Mouse (Mus musculus): Measurements from ENCODE around the gene Dgkh. TPM values are rescaled to one million over a fixed set of nuclear protein-coding genes. Genes with fewer than 3 reads are reported as not detected.

Gene Dgkh
- polyA plus RNA-seq, 1 experiment from 2014 or later: 2.6 TPM

GRCm38 (mm10) chr14:78533701-78534100 is 198.9 kb downstream of the Dgkh start:
- ATAC-seq: no peak
- Histone ChIP-seq H3K27ac (ENCODE audit: low read depth, low read length) (no peak overlapping the region), H3K36me3 (ENCODE audit: control insufficient read depth, insufficient read depth, low read length) (no peaks in the 10 kb centered on the region), H3K4me2 (ENCODE audit: low read length) (no peak overlapping the region), H3K4me3 (ENCODE audit: low read length) (no peak overlapping the region), H3K9ac (ENCODE audit: low read depth, low read length) (no peak overlapping the region), H3K9me3 (ENCODE audit: control insufficient read depth, low read length) (no peaks in the 10 kb centered on the region), H3K27me3 (replicated peaks; ENCODE audit: control insufficient read depth, insufficient read depth, low read length) (no peaks in the 10 kb centered on the region), H3K4me1 (ENCODE audit: control insufficient read depth, insufficient read depth, low read depth, low read length) (peaks cover 24% of the 10 kb centered on the region)
- 93% methylated on average over 3 of the region's 3 CpGs for WGBS

DNA sequence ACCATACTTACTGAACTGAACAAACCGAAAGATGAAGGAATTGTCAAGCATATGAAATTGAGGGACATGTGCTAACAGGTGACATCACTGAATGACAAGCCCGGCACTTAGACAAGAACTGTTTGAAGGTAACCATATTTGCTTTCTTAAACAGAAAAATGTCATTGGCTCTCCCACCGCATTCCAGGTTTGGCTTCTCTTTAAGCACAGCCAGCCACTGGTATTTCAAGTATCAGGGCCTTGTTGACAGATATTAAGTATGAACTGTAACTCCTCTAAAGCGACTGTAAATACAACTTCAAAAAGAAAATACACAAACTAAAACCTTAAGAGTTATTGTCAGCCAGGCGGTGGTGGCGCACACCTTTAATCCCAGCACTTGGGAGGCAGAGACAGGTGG is 200.2 kb downstream of the Dgkh start:
- Histone ChIP-seq H3K36me3 (ENCODE audit: control insufficient read depth, insufficient read depth, low read length) (no peaks in the 10 kb centered on the region), H3K4me2 (ENCODE audit: low read length) (no peak overlapping the region), H3K4me1 (ENCODE audit: control insufficient read depth, insufficient read depth, low read depth, low read length) (peaks cover 19% of the 10 kb centered on the region), H3K27ac (ENCODE audit: low read depth, low read length) (no peak overlapping the region), H3K9ac (ENCODE audit: low read depth, low read length) (no peak overlapping the region), H3K27me3 (replicated peaks; ENCODE audit: control insufficient read depth, insufficient read depth, low read length) (no peaks in the 10 kb centered on the region), H3K9me3 (ENCODE audit: control insufficient read depth, low read length) (no peaks in the 10 kb centered on the region), H3K4me3 (ENCODE audit: low read length) (no peak overlapping the region)
- 95% methylated on average over 6 of the region's 6 CpGs for WGBS
- ATAC-seq: no peak

GRCm38 (mm10) chr14:78530256-78530655 is 202.3 kb downstream of the Dgkh start:
- Histone ChIP-seq H3K4me3 (ENCODE audit: low read length) (no peak overlapping the region), H3K9ac (ENCODE audit: low read depth, low read length) (no peak overlapping the region), H3K9me3 (ENCODE audit: control insufficient read depth, low read length) (no peaks in the 10 kb centered on the region), H3K27ac (ENCODE audit: low read depth, low read length) (no peak overlapping the region), H3K4me2 (ENCODE audit: low read length) (no peak overlapping the region), H3K4me1 (ENCODE audit: control insufficient read depth, insufficient read depth, low read depth, low read length) (peaks cover 11% of the 10 kb centered on the region), H3K27me3 (replicated peaks; ENCODE audit: control insufficient read depth, insufficient read depth, low read length) (no peaks in the 10 kb centered on the region), H3K36me3 (ENCODE audit: control insufficient read depth, insufficient read depth, low read length) (no peaks in the 10 kb centered on the region)
- no peak for ATAC-seq
- WGBS: 80% methylated on average over 3 of the region's 3 CpGs

- Histone ChIP-seq H3K4me2 (ENCODE audit: low read length) (no peak overlapping the region), H3K4me3 (ENCODE audit: low read length) (no peak overlapping the region), H3K4me1 (ENCODE audit: control insufficient read depth, insufficient read depth, low read depth, low read length) (peaks cover under 1% of the 10 kb centered on the region), H3K9ac (ENCODE audit: low read depth, low read length) (no peak overlapping the region), H3K27ac (ENCODE audit: low read depth, low read length) (no peak overlapping the region), H3K27me3 (replicated peaks; ENCODE audit: control insufficient read depth, insufficient read depth, low read length) (no peaks in the 10 kb centered on the region), H3K9me3 (ENCODE audit: control insufficient read depth, low read length) (no peaks in the 10 kb centered on the region), H3K36me3 (ENCODE audit: control insufficient read depth, insufficient read depth, low read length) (no peaks in the 10 kb centered on the region)
- no peak for ATAC-seq
- 83% methylated on average over 8 of the region's 8 CpGs for WGBS
Observed at GRCm38 (mm10) chr14:78528461-78529425, 203.8 kb downstream of the Dgkh start.

- WGBS: 69% methylated on average over 6 of the region's 6 CpGs
- H3K27ac ChIP-seq (ENCODE audit: low read depth, low read length): no peak overlapping the region
- no peaks in the 10 kb centered on the region for H3K9me3 ChIP-seq (ENCODE audit: control insufficient read depth, low read length)
- H3K27me3 ChIP-seq (replicated peaks; ENCODE audit: control insufficient read depth, insufficient read depth, low read length): no peaks in the 10 kb centered on the region
- H3K4me3 ChIP-seq (ENCODE audit: low read length): no peak overlapping the region
- H3K4me1 ChIP-seq (ENCODE audit: control insufficient read depth, insufficient read depth, low read depth, low read length): no peaks in the 10 kb centered on the region; the same call in none of the 2 replicates
- H3K36me3 ChIP-seq (ENCODE audit: control insufficient read depth, insufficient read depth, low read length): peaks cover under 1% of the 10 kb centered on the region; the same call in 1 of the 2 replicates
- no peak overlapping the region for H3K9ac ChIP-seq (ENCODE audit: low read depth, low read length)
- H3K4me2 ChIP-seq (ENCODE audit: low read length): no peak overlapping the region
- no peak for ATAC-seq
Observed at GRCm38 (mm10) chr14:78526907-78527306, 205.7 kb downstream of the Dgkh start.

DNA sequence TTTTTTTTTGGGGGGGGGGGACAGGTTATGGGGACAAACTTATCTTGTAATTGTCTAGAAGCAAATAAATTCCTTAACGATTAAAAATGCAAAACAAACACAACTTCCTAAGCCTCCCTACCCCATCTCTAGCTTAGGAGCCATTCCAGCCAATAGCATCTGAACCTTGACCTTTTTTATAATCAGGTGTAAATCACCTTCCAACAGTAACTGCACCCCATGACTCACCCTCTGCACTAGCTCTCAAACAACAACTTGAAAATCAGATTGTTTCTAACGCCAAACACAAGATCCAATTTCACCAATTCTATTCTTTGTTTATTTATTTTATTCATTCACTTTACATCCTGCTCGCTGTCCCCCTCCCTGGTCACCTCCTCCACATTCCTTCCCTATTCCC is 206.1 kb downstream of the Dgkh start:
- Histone ChIP-seq H3K27ac (ENCODE audit: low read depth, low read length) (no peak overlapping the region), H3K4me1 (ENCODE audit: control insufficient read depth, insufficient read depth, low read depth, low read length) (no peaks in the 10 kb centered on the region; the same call in 1 of the 2 replicates), H3K4me2 (ENCODE audit: low read length) (no peak overlapping the region), H3K9ac (ENCODE audit: low read depth, low read length) (no peak overlapping the region), H3K4me3 (ENCODE audit: low read length) (no peak overlapping the region), H3K9me3 (ENCODE audit: control insufficient read depth, low read length) (no peaks in the 10 kb centered on the region), H3K27me3 (replicated peaks; ENCODE audit: control insufficient read depth, insufficient read depth, low read length) (no peaks in the 10 kb centered on the region), H3K36me3 (ENCODE audit: control insufficient read depth, insufficient read depth, low read length) (peaks cover 3% of the 10 kb centered on the region)
- no peak for ATAC-seq
- WGBS: 82% methylated on average over 3 of the region's 3 CpGs

DNA sequence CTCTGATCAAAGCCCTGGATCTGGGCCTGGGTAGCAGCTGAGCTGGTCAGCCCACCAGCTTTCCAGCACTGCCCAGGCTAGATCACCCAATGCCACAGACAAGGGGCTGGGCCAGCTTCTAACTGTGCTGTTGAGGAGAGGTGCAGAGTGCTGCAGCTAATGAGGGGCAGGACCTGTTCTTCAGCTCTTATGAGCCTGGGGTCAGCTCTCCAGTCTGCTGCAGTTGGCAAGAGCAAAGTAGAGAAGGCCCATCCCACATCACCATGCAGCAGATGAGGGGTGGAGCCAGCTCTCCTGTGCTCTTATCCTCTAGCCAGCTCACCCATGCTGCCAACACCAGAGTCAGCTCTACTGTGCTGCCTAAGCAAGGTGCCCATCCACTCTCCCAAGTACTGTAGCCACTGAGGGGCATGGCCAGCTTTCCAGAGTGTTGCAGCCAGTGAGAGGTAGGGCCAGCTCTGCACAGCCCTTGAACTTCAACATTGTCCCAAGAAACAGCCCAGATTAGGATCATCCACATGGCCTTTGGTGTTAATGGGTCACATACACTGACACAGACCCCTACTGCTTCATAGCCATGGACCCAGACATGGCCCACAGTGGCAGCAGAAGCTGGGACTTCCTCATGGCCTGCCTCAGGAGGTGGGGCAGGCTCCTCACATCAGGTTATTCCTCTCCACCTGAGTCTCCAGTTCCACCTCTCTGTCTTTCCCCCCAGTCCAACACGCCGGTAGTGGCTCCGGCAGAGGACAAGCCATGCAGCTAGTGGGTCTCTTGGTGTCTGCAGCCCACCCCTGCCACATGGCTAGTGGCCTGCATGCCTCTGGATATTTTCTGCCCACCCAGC is 206.7 kb downstream of the Dgkh start:
- no peak overlapping the region for H3K9ac ChIP-seq (ENCODE audit: low read depth, low read length)
- no peak overlapping the region for H3K4me3 ChIP-seq (ENCODE audit: low read length)
- no peak overlapping the region for H3K4me2 ChIP-seq (ENCODE audit: low read length)
- WGBS: 88% methylated on average over 3 of the region's 3 CpGs
- no peaks in the 10 kb centered on the region for H3K9me3 ChIP-seq (ENCODE audit: control insufficient read depth, low read length)
- no peaks in the 10 kb centered on the region; the same call in 1 of the 2 replicates for H3K4me1 ChIP-seq (ENCODE audit: control insufficient read depth, insufficient read depth, low read depth, low read length)
- no peaks in the 10 kb centered on the region for H3K27me3 ChIP-seq (replicated peaks; ENCODE audit: control insufficient read depth, insufficient read depth, low read length)
- peak; percentile 63 for ATAC-seq
- peaks cover 3% of the 10 kb centered on the region for H3K36me3 ChIP-seq (ENCODE audit: control insufficient read depth, insufficient read depth, low read length)
- H3K27ac ChIP-seq (ENCODE audit: low read depth, low read length): no peak overlapping the region

DNA sequence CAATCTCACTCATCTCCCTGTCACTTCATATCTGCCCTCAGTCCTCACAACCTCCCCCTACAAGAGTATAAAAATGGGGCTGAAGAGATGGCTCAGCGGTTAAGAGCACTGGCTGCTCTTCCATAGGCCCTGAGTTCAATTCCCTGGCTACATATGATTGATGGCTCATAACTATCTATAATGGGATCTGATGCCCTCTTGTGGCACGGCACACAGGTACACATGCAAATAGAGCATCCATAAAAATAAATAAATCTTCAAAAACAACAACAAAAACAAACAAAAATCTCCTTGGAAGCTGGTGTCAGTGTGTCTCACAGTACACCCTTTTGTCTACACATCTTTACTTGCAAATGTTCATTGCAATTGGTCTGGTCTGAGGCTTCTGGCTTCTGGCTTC is 207.5 kb downstream of the Dgkh start:
- no peak overlapping the region for H3K27ac ChIP-seq (ENCODE audit: low read depth, low read length)
- H3K4me2 ChIP-seq (ENCODE audit: low read length): no peak overlapping the region
- H3K9ac ChIP-seq (ENCODE audit: low read depth, low read length): no peak overlapping the region
- H3K4me1 ChIP-seq (ENCODE audit: control insufficient read depth, insufficient read depth, low read depth, low read length): no peaks in the 10 kb centered on the region; the same call in 1 of the 2 replicates
- H3K27me3 ChIP-seq (replicated peaks; ENCODE audit: control insufficient read depth, insufficient read depth, low read length): no peaks in the 10 kb centered on the region
- H3K9me3 ChIP-seq (ENCODE audit: control insufficient read depth, low read length): no peaks in the 10 kb centered on the region
- H3K36me3 ChIP-seq (ENCODE audit: control insufficient read depth, insufficient read depth, low read length): peaks cover 6% of the 10 kb centered on the region
- H3K4me3 ChIP-seq (ENCODE audit: low read length): no peak overlapping the region
- 92% methylated on average over 2 of the region's 2 CpGs for WGBS
- no peak for ATAC-seq

GRCm38 (mm10) chr14:78510713-78511112 is 221.9 kb downstream of the Dgkh start:
- no peak overlapping the region for H3K9ac ChIP-seq (ENCODE audit: low read depth, low read length)
- H3K4me1 ChIP-seq (ENCODE audit: control insufficient read depth, insufficient read depth, low read depth, low read length): no peaks in the 10 kb centered on the region
- no peak overlapping the region for H3K4me2 ChIP-seq (ENCODE audit: low read length)
- no peak overlapping the region for H3K27ac ChIP-seq (ENCODE audit: low read depth, low read length)
- no peaks in the 10 kb centered on the region for H3K9me3 ChIP-seq (ENCODE audit: control insufficient read depth, low read length)
- 0 out of 2 replicates have a peak, but pooled peaks have one; percentile 65 for ATAC-seq
- no peak overlapping the region for H3K4me3 ChIP-seq (ENCODE audit: low read length)
- H3K36me3 ChIP-seq (ENCODE audit: control insufficient read depth, insufficient read depth, low read length): peaks cover 41% of the 10 kb centered on the region
- WGBS: 74% methylated on average over 9 of the region's 9 CpGs
- no peaks in the 10 kb centered on the region for H3K27me3 ChIP-seq (replicated peaks; ENCODE audit: control insufficient read depth, insufficient read depth, low read length)

All from hindbrain, embryonic 16.5 days (tissue).